Mouse (Mus musculus): ENCODE data around the gene Ppm1b.

DNA sequence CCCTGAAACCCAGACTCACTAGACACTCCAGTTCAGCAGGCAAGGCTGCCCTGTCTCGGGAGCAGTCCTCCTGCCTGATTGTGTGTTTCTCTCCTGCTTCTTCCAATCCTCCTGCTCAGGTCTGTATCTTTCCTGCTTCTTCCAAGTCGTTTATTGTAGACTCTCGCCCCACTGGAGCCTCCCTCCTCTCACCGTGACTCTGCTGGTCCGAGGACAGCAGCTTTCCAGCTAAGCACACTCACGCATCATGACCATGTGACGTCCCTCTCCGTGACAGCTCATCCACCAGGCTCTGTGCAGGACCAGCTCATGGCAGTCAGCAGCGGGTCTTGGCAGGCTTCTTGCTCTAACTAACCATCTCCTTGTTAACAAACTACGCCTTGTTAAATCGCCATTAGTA is 77.5 kb downstream of the Ppm1b start:
- TF ChIP-seq CTCF (IDR thresholded peaks at IDR 0.05; ENCODE audit: low read depth, low read length) (no peak), POLR2A (IDR thresholded peaks at IDR 0.05; ENCODE audit: borderline replicate concordance, low read depth, low read length) (no peak)
